Mouse (Mus musculus): ENCODE results near the gene Dzank1. TPM values are rescaled to one million over a fixed set of nuclear protein-coding genes. Genes with fewer than 3 reads are reported as not detected.

The Dzank1 gene
- 10 to 100 TPM in 1 of 4 experiments, 1 to 10 TPM in 3; 3.6 to 18.8 (median 6.8) TPM for total RNA-seq (2022)

GRCm38 (mm10) chr2:144526981-144527820, at the start of gene Dzank1, which contains the start of gene Polr3f:
TSS of gene Dzank1 (minus strand) at chr2:144527414.
TSS of gene Polr3f (plus strand) at chr2:144527718.
- DNase-seq = peak; percentile 95

- DNase-seq = peak; percentile 96
Measured at GRCm38 (mm10) chr2:144555820-144556552, 28.8 kb upstream of the Dzank1 start, which contains the start of gene Sec23b. TSS of gene Sec23b (plus strand) at chr2:144556229.

- DNase-seq = no peak
Measured at GRCm38 (mm10) chr2:144555286-144555819, 28.1 kb upstream of the Dzank1 start.

GRCm38 (mm10) chr2:144553905-144554304, 26.7 kb upstream of the Dzank1 start:
- no peak for DNase-seq

GRCm38 (mm10) chr2:144550529-144550928, 23.3 kb upstream of the Dzank1 start, which contains the start of gene Rbbp9:
TSS of gene Rbbp9 (minus strand) at chr2:144550869.
- peak; percentile 46 for DNase-seq

- no peak for DNase-seq
Measured at GRCm38 (mm10) chr2:144547559-144547958, 20.3 kb upstream of the Dzank1 start.

GRCm38 (mm10) chr2:144545481-144545880, 18.3 kb upstream of the Dzank1 start:
- DNase-seq = no peak

GRCm38 (mm10) chr2:144545061-144545460, 17.8 kb upstream of the Dzank1 start:
- no peak for DNase-seq

GRCm38 (mm10) chr2:144544630-144545029, 17.4 kb upstream of the Dzank1 start:
- DNase-seq = no peak

- DNase-seq = no peak
Measured at GRCm38 (mm10) chr2:144543670-144544069, 16.5 kb upstream of the Dzank1 start.

GRCm38 (mm10) chr2:144541246-144541645, 14.0 kb upstream of the Dzank1 start:
- DNase-seq = no peak

- DNase-seq = no peak
Measured at GRCm38 (mm10) chr2:144537123-144537522, 9.9 kb upstream of the Dzank1 start.

GRCm38 (mm10) chr2:144527821-144528174, 584 bp upstream of the Dzank1 start:
- no peak for DNase-seq

GRCm38 (mm10) chr2:144525856-144526255, 1.4 kb downstream of the Dzank1 start:
- no peak for DNase-seq

- no peak for DNase-seq
Measured at GRCm38 (mm10) chr2:144519772-144520171, 7.4 kb downstream of the Dzank1 start.

- DNase-seq = no peak
Measured at GRCm38 (mm10) chr2:144514619-144515018, 12.6 kb downstream of the Dzank1 start.

GRCm38 (mm10) chr2:144502134-144502533, 25.1 kb downstream of the Dzank1 start:
- DNase-seq = no peak

GRCm38 (mm10) chr2:144489342-144489741, 37.9 kb downstream of the Dzank1 start:
- DNase-seq = no peak

GRCm38 (mm10) chr2:144487476-144487875, 39.7 kb downstream of the Dzank1 start:
- DNase-seq = no peak

GRCm38 (mm10) chr2:144485439-144485838, 41.8 kb downstream of the Dzank1 start:
- DNase-seq = no peak

- no peak for DNase-seq
Measured at GRCm38 (mm10) chr2:144484084-144484483, 43.1 kb downstream of the Dzank1 start.

- no peak for DNase-seq
Measured at GRCm38 (mm10) chr2:144479421-144479820, 47.8 kb downstream of the Dzank1 start.

- DNase-seq = no peak
Measured at GRCm38 (mm10) chr2:144467203-144467602, 60.0 kb downstream of the Dzank1 start.
